Mouse (Mus musculus) heart, embryonic 12.5 days (tissue): ENCODE measurements at regions not wholly inside any gene's neighbourhood (a gene's known extent, or its start where the extent isn't known, plus 50 kb on each side); places are given as distances from the start of the nearest gene placed in this dataset.

ENCODE experiments used
- ATAC-seq: fragments of 200-750 bp; cut with Nextera tagmentation; 2 replicates; pipeline ENCODE4 v1.8.0; 2017; ENCODE audit warnings: moderate TSS enrichment, moderate library complexity; ENCODE audit not compliant: insufficient number of reproducible peaks, low FRiP score
- H3K27ac ChIP-seq: fragments of 300-500 bp; sonication (generic); 2 replicates; pipeline ENCODE4 v1.5.1; 2016; ENCODE audit warnings: mild to moderate bottlenecking, moderate library complexity; ENCODE audit not compliant: poor library complexity, severe bottlenecking
- H3K27me3 ChIP-seq: fragments of 300-500 bp; sonication (generic); replicated peaks from 2 replicates; pipeline ENCODE4 v1.6.1; 2016; ENCODE audit warnings: mild to moderate bottlenecking, moderate library complexity
- H3K36me3 ChIP-seq: fragments of 300-500 bp; sonication (generic); 2 replicates; pipeline ENCODE4 v1.6.1; 2016; ENCODE audit warnings: mild to moderate bottlenecking, moderate library complexity
- H3K4me1 ChIP-seq: fragments of 300-500 bp; sonication (generic); replicated peaks from 2 replicates; pipeline ENCODE4 v1.6.1; 2016; ENCODE audit warnings: mild to moderate bottlenecking
- H3K4me2 ChIP-seq: fragments of 300-500 bp; sonication (generic); 2 replicates; pipeline ENCODE4 v1.6.1; 2016; ENCODE audit warnings: mild to moderate bottlenecking, moderate library complexity
- H3K4me3 ChIP-seq: fragments of 300-500 bp; sonication (generic); 2 replicates; pipeline ENCODE4 v1.5.1; 2016; ENCODE audit warnings: mild to moderate bottlenecking
- H3K9ac ChIP-seq: fragments of 300-500 bp; sonication (generic); 2 replicates; pipeline ENCODE4 v1.6.1; 2016; ENCODE audit warnings: mild to moderate bottlenecking, moderate library complexity
- H3K9me3 ChIP-seq: fragments of 300-500 bp; sonication (generic); replicated peaks from 2 replicates; pipeline ENCODE4 v1.6.1; 2016; ENCODE audit warnings: mild to moderate bottlenecking, moderate library complexity
- WGBS: fragments of 180-500 bp; shearing (Covaris S2); methylation state at CpG from one replicate; pipeline ENCODE4 v1.1.7; 2016; 5-methylcytosine and 5-hydroxymethylcytosine counted together

DNA sequence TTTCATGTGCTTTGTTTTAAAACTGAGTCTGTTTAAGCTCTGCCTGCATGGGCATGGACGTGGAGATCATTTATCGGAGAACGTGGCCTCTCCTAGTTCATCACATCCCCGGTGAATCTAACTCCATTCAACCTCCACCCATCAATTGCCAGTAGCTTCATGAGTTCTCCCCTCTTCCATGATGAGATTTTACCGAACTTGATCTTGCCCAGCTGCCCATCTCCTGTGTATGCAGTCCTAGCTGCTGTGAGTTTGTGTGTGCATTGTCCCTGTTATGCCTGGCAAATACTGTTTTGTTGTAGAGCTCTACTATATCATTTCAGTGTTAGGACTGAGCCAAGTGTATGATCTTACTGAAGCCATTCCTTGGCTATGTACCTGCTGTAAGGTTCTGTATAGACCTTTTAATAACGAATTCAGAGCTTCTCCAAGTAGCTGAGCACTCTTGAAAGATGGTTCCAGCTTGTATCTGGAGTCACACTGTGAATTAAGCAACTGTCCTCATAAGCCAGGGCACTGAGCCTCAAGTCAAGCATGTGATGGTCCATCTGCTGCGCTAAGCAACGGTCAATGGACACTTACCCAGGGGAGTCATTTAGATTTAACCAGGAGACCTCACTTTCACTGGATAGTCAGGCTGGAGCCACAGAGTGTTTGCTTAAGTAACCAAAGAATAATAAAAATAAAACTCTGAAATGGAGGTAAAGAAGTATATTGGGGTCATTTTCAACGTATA is 484.5 kb downstream of the Ptprc start:
- Histone ChIP-seq H3K9ac (no peak overlapping the region), H3K27ac (no peak overlapping the region), H3K4me2 (no peak overlapping the region), H3K4me1 (no peaks in the 10 kb centered on the region), H3K27me3 (no peaks in the 10 kb centered on the region), H3K9me3 (no peaks in the 10 kb centered on the region), H3K36me3 (no peaks in the 10 kb centered on the region), H3K4me3 (no peak overlapping the region)
- no peak for ATAC-seq
- WGBS: 76% methylated on average over 9 of the region's 9 CpGs

DNA sequence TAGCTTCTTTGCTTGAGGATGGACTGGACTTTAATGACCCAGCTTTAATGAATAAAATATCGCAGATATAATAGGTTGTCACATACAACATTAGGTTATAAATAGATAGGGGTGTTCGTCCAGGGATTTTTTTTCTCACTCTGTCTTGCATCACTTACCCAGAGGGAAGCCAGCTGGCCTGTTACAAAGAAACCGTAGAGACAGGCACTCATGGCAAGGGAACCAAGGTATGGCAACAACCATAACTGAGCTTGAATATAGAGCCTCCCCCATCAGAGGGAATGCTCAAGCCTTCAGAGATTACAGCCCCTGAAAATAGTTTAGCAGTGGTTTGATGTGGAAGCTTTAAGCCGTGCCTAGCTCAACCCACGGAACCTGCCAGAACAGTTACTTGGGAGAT is 504.9 kb downstream of the Ptprc start:
- Histone ChIP-seq H3K9me3 (no peaks in the 10 kb centered on the region), H3K4me1 (no peaks in the 10 kb centered on the region), H3K4me3 (no peak overlapping the region), H3K36me3 (no peaks in the 10 kb centered on the region), H3K27me3 (no peaks in the 10 kb centered on the region), H3K9ac (no peak overlapping the region), H3K27ac (no peak overlapping the region), H3K4me2 (no peak overlapping the region)
- ATAC-seq: no peak
- 72% methylated on average over 5 of the region's 5 CpGs for WGBS

DNA sequence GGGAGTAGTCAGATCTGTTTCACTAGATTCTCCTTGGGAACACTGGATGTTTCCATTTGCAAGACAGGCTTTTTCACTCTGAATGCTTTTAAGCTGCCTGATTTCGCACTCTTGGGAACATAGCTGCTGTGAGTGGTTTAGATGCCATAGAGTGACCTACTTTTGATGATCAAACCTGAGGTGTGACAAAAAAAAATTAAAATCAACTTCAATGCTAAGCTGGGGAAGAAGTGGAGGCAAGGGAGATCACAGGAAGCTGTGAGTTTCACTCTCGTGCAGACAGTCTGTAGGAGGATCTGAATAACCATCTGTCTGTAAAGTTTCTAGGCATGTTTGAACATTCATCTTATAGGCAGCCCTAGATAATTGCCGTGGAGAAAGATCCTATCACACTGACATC is 505.7 kb downstream of the Ptprc start:
- H3K4me3 ChIP-seq: no peak overlapping the region
- no peak for ATAC-seq

GRCm38 (mm10) chr1:137658141-137658540 is 517.4 kb downstream of the Ptprc start:
- Histone ChIP-seq H3K36me3 (no peaks in the 10 kb centered on the region), H3K4me3 (no peak overlapping the region), H3K27me3 (no peaks in the 10 kb centered on the region), H3K9ac (no peak overlapping the region), H3K9me3 (no peaks in the 10 kb centered on the region), H3K27ac (no peak overlapping the region), H3K4me1 (peaks cover 14% of the 10 kb centered on the region), H3K4me2 (no peak overlapping the region)
- no peak for ATAC-seq
- WGBS: 92% methylated on average over 1 of the region's 1 CpGs

More for the DNA sequence above, 505.7 kb downstream of the Ptprc start:
- no peaks in the 10 kb centered on the region for H3K27me3 ChIP-seq
- no peaks in the 10 kb centered on the region for H3K36me3 ChIP-seq
- WGBS: 71% methylated on average over 3 of the region's 3 CpGs
- H3K9ac ChIP-seq: no peak overlapping the region
- H3K27ac ChIP-seq: no peak overlapping the region
- H3K4me2 ChIP-seq: no peak overlapping the region
- no peaks in the 10 kb centered on the region for H3K4me1 ChIP-seq
- H3K9me3 ChIP-seq: no peaks in the 10 kb centered on the region

- no peaks in the 10 kb centered on the region for H3K27me3 ChIP-seq
- peak; percentile 83 for ATAC-seq
- H3K9ac ChIP-seq: no peak overlapping the region
- H3K4me3 ChIP-seq: 0 out of 2 replicates have a peak overlapping the region, but pooled peaks have one; percentile 13
- no peaks in the 10 kb centered on the region for H3K36me3 ChIP-seq
- H3K9me3 ChIP-seq: no peaks in the 10 kb centered on the region
- H3K27ac ChIP-seq: peak overlapping the region; percentile 77
- peaks cover 14% of the 10 kb centered on the region for H3K4me1 ChIP-seq
- peak overlapping the region; percentile 43 for H3K4me2 ChIP-seq
- 15% methylated on average over 6 of the region's 6 CpGs for WGBS
Measured at GRCm38 (mm10) chr1:137656900-137657458, 518.5 kb downstream of the Ptprc start.

GRCm38 (mm10) chr1:137654171-137654570 is 521.3 kb downstream of the Ptprc start:
- Histone ChIP-seq H3K9me3 (no peaks in the 10 kb centered on the region), H3K36me3 (no peaks in the 10 kb centered on the region), H3K4me2 (no peak overlapping the region), H3K27ac (peak overlapping the region; percentile 62; the same call in 1 of the 2 replicates), H3K9ac (no peak overlapping the region), H3K4me1 (peaks cover 18% of the 10 kb centered on the region), H3K4me3 (no peak overlapping the region), H3K27me3 (no peaks in the 10 kb centered on the region)
- no peak for ATAC-seq
- WGBS: 52% methylated on average over 4 of the region's 4 CpGs

DNA sequence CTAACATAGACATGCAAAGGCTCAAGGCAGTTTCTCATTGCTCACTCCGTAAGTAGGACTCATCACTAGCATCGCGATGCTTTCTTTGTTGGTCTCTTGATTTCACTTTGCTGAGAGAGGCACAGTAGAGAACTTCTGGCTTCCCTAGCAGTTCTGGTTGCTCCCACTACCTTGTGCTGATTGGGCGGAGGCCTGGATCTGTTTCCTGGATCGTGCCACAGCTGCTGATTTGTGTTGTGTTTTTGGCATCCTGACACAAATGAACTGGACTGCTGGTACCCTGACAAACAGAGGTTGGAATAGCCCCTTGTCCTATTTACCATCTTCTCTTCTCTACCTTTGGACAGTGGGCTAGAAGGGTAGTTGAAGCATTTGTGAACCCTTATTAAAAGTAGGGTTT is 522.0 kb downstream of the Ptprc start:
- WGBS: 73% methylated on average over 5 of the region's 5 CpGs
- H3K9me3 ChIP-seq: no peaks in the 10 kb centered on the region
- no peak overlapping the region for H3K4me3 ChIP-seq
- no peak for ATAC-seq
- peaks cover 18% of the 10 kb centered on the region for H3K4me1 ChIP-seq
- no peaks in the 10 kb centered on the region for H3K27me3 ChIP-seq
- H3K36me3 ChIP-seq: no peaks in the 10 kb centered on the region
- no peak overlapping the region for H3K9ac ChIP-seq
- H3K4me2 ChIP-seq: no peak overlapping the region
- H3K27ac ChIP-seq: no peak overlapping the region

DNA sequence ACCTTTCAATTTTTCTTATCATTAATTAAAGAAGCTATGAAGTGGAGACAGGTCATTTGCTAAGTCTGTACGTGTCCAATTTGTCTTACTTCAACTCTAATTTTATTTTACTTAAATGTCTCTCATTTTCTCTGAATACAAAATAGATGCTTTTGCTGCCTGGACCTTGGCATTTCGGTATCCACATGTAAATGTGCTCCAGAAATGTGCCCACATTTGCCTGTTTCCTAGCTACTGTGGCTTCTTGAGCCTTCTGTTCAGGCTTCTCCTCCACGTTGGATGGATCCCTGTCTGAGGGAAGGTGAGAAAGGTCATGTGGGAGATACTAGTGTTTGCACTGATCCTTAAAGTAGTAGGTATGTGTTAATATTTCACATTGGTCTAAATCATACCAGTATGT is 524.9 kb downstream of the Ptprc start:
- ATAC-seq: no peak

DNA sequence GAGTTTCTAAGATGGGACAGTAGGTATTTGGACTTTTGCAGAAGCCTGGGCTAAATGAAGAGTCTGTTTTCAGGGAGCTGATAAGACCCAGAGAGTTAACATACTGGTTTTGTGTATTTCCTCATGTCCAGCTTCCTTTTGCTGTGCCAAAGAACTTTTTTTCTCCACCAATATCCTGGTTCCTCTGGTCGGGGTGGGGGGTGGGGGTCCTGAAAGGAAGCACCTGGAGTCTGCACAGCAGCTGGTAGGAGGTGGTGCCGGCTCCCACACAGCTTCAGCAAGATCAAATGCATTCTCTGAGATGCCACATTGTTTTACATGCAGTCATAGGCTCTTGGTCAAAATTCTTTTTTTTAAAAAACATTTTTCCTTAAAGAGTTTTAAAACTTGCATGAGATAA is 525.4 kb downstream of the Ptprc start:
- ATAC-seq: peak; percentile 36; the same call in 1 of the 2 replicates
- Histone ChIP-seq H3K4me1 (peaks cover 8% of the 10 kb centered on the region), H3K9ac (no peak overlapping the region), H3K36me3 (no peaks in the 10 kb centered on the region), H3K9me3 (no peaks in the 10 kb centered on the region), H3K27me3 (no peaks in the 10 kb centered on the region), H3K27ac (no peak overlapping the region), H3K4me3 (no peak overlapping the region), H3K4me2 (no peak overlapping the region)
- 22% methylated on average over 2 of the region's 2 CpGs for WGBS

More for the DNA sequence above, 524.9 kb downstream of the Ptprc start:
- Histone ChIP-seq H3K36me3 (no peaks in the 10 kb centered on the region), H3K4me2 (no peak overlapping the region), H3K27me3 (no peaks in the 10 kb centered on the region), H3K9ac (no peak overlapping the region), H3K4me3 (no peak overlapping the region), H3K27ac (no peak overlapping the region), H3K4me1 (peaks cover 11% of the 10 kb centered on the region), H3K9me3 (no peaks in the 10 kb centered on the region)
- WGBS: 53% methylated on average over 3 of the region's 3 CpGs

DNA sequence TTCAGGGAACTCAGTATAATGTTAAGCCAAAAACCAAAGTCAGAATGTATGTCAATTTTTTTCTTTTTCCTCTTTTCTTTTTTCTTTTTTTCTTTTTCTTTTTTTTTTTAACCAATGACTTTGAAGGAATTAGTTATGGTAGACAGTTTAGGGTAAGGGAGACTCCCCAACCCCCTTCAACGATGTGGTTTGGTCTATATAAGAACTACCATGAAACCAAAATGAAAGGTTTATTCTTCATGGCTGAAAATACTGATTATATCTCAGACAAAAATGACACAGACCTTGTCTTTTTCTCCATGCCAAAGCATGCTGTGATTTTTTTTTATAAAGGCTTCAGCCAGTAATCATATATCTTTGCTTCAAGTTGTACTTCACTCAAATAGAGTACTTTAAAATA is 526.7 kb downstream of the Ptprc start:
- WGBS: 82% methylated on average over 1 of the region's 1 CpGs
- Histone ChIP-seq H3K9ac (no peak overlapping the region), H3K4me1 (peaks cover 11% of the 10 kb centered on the region), H3K4me3 (no peak overlapping the region), H3K4me2 (no peak overlapping the region), H3K9me3 (no peaks in the 10 kb centered on the region), H3K27ac (no peak overlapping the region), H3K27me3 (no peaks in the 10 kb centered on the region), H3K36me3 (no peaks in the 10 kb centered on the region)
- ATAC-seq: no peak

- peak; percentile 61; the same call in 1 of the 2 replicates for ATAC-seq
- WGBS: 45% methylated on average over 6 of the region's 6 CpGs
- H3K9ac ChIP-seq: no peak overlapping the region
- H3K9me3 ChIP-seq: no peaks in the 10 kb centered on the region
- no peaks in the 10 kb centered on the region for H3K36me3 ChIP-seq
- no peak overlapping the region for H3K4me3 ChIP-seq
- 0 out of 2 replicates have a peak, but pooled peaks cover 2% of the 10 kb centered on the region for H3K4me1 ChIP-seq
- no peak overlapping the region for H3K4me2 ChIP-seq
- H3K27ac ChIP-seq: no peak overlapping the region
- no peaks in the 10 kb centered on the region for H3K27me3 ChIP-seq
Measured at GRCm38 (mm10) chr1:137644601-137645040, 530.9 kb downstream of the Ptprc start.
